In the genomic region with DNA sequence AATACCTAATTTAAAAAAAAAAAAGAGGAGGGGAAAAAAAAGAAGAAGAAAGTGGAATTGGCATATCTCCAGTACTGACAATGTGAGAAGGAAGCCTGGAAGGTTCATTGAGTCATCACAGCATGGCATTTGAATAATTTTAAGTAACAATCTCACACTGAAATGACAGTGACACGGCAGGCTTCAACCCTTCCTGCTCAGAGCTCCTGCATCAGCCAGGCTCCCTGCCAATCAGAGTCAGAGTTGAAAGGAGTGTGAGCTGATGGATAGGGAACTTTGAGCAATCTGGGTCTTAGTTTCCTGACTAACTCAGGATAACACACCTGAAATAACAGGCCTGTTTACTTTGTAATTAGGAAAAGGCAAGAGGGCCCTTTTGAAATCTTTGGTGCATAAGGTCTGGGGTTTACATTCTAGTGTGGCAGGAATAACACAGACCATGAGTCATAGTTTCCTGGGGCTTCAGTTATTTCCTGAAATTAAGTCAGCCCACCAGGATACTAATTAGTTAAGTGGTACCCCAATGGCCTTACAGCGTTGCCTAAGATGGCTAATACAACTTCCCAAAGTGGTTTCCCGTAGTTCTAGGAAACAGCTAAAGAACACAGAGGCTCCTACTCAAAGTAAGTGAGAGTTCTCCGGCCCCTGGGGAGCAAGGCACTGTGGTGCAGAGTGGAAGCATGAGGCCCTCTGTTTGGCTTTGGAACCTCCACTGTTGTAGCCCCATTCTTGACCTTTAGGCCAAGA, we compare ENCODE assay signal across 8 mouse cellular contexts. TPM values are rescaled to one million over a fixed set of nuclear protein-coding genes. Genes with fewer than 3 reads are reported as not detected.
A peak's percentile ranks its signal among the peaks of the same experiment; 100 is the strongest.
DNase-seq lines count a peak whose midpoint lies in the region; ATAC-seq and TF ChIP-seq lines count a peak whose summit lies in the region.

No protein-coding gene starts in this region.

- no peak for TF ChIP-seq CTCF in lung, adult 2 months (IDR thresholded peaks at IDR 0.05; ENCODE audit: insufficient read depth, low read length)

- intact Hi-C loops in heart, postnatal 25 days (cut with DNase I): no loop called here

- peak; percentile 77 for ATAC-seq in embryonic facial prominence, embryonic 12.5 days (ENCODE audit: insufficient number of reproducible peaks, insufficient read depth, low FRiP score, low TSS enrichment)
- ATAC-seq in erythroid progenitor cell, adult 5-6 weeks (replicated peaks; ENCODE audit: low FRiP score, poor library complexity, severe bottlenecking): no peak

- H3K9me3 ChIP-seq in embryonic facial prominence, embryonic 12.5 days: no peaks in the 10 kb centered on the region

- no peak overlapping the region for H3K4me2 ChIP-seq in embryonic facial prominence, embryonic 12.5 days (replicated peaks)

- H3K4me1 ChIP-seq in embryonic facial prominence, embryonic 12.5 days: peaks cover 4% of the 10 kb centered on the region; the same call in 1 of the 2 replicates
- peaks cover 2% of the 10 kb centered on the region for H3K4me1 ChIP-seq in lung, adult 2 months (ENCODE audit: control insufficient read depth, insufficient read depth, low read length)

- 17% methylated on average over 4 of the region's 4 CpGs for WGBS in embryonic facial prominence, embryonic 12.5 days
- WGBS in lung, adult 2 months: 26% methylated on average over 4 of the region's 4 CpGs

- no peak for TF ChIP-seq POLR2A in lung, adult 2 months (IDR thresholded peaks at IDR 0.05; ENCODE audit: borderline replicate concordance, extremely low read depth, low read depth, low read length)

- H3K36me3 ChIP-seq in embryonic facial prominence, embryonic 12.5 days: no peaks in the 10 kb centered on the region

- H3K4me3 ChIP-seq in embryonic facial prominence, embryonic 12.5 days: no peak overlapping the region
- no peak overlapping the region for H3K4me3 ChIP-seq in lung, adult 2 months (replicated peaks; ENCODE audit: extremely low read depth, low read depth, low read length)

- H3K27me3 ChIP-seq in embryonic facial prominence, embryonic 12.5 days: peaks cover 12% of the 10 kb centered on the region; the same call in 1 of the 2 replicates

- 0 out of 2 replicates have a peak overlapping the region, but pooled peaks have one; percentile 6 for H3K27ac ChIP-seq in embryonic facial prominence, embryonic 12.5 days

- peak; percentile 87 for DNase-seq in heart, adult 11 months
- DNase-seq in heart, postnatal 25 days (ENCODE audit: low spot score): no peak
- peak; percentile 23 for DNase-seq in NIH3T3 (ENCODE audit: low read depth)
- peak; percentile 34 for DNase-seq in lung, adult 2 months
- DNase-seq in gastrocnemius, adult 18-20 months (ENCODE audit: low spot score): no peak
- no peak for DNase-seq in gastrocnemius, postnatal 10 days

- H3K9ac ChIP-seq in embryonic facial prominence, embryonic 12.5 days: no peak overlapping the region

RNA-seq across cellular contexts. Expression of a gene that starts 47.0 kb away (rescaled TPM):
- total RNA-seq in heart, postnatal 25 days (2021): 10 to 100 TPM; 35.3 to 38.2 TPM
- polyA plus RNA-seq in embryonic facial prominence, embryonic 12.5 days (2016; fragmentation: Nextera tagmentation; extraction: Ambion mirVana): 59.7 and 65.5 TPM in 2 replicates
- 8.1 and 13.0 TPM in 2 replicates for polyA plus RNA-seq in lung, adult 2 months (2012; rRNA removed)
- total RNA-seq in gastrocnemius, adult 18-20 months (2021): 10 to 100 TPM; 31.5 to 32.0 TPM
- total RNA-seq in gastrocnemius, postnatal 10 days (2021): 10 to 100 TPM; 36.5 to 39.7 TPM
- total RNA-seq in erythroid progenitor cell, adult 5-6 weeks (2015; ENCODE audit: low replicate concordance): 23.5 and 24.9 TPM in 2 replicates
- total RNA-seq in erythroid progenitor cell, adult 5-6 weeks (2017; ENCODE audit: low replicate concordance): 11.5 and 15.3 TPM in 2 replicates

Comparison
In these comparisons a context has a peak if more than half of its experiments do, and no peak if none do; other contexts are left out.
1. DNase-seq: peak in heart, adult 11 months (single experiment), NIH3T3 (single experiment) and lung, adult 2 months (single experiment); none in heart, postnatal 25 days (single experiment), gastrocnemius, adult 18-20 months (single experiment) and gastrocnemius, postnatal 10 days (single experiment).